Mouse (Mus musculus): ENCODE results near the gene Haus2. TPM values are rescaled to one million over a fixed set of nuclear protein-coding genes. Genes with fewer than 3 reads are reported as not detected.
"Not testable (repeated sequence)": the region's sequence is repeated elsewhere in the genome, so short reads cannot be mapped to it uniquely, and the experiment has no call there.

Haus2 gene
- polyA plus RNA-seq, 1 experiment from 2014 or later, result 36.0 TPM

- peak overlapping the region; percentile 81 for H3K9ac ChIP-seq (ENCODE audit: low read depth, low read length)
- H3K4me2 ChIP-seq (replicated peaks; ENCODE audit: low read depth, low read length), result peak overlapping the region; percentile 67
- H3K4me1 ChIP-seq (replicated peaks; ENCODE audit: control insufficient read depth, insufficient read depth, low read length), result 0 out of 2 replicates have a peak, but pooled peaks cover 2% of the 10 kb centered on the region
- H3K27ac ChIP-seq (ENCODE audit: low read depth, low read length), result peak overlapping the region; percentile 47; the same call in 1 of the 2 replicates
- peak overlapping the region; percentile 65 for H3K4me3 ChIP-seq (ENCODE audit: low read depth, low read length)
- WGBS, result under 1% methylated on average over 22 of the region's 22 CpGs
- DNase-seq (ENCODE audit: low spot score), result no peak
- H3K27me3 ChIP-seq (ENCODE audit: control insufficient read depth, insufficient read depth, low read length), result no peaks in the 10 kb centered on the region
- no peaks in the 10 kb centered on the region for H3K36me3 ChIP-seq (ENCODE audit: control insufficient read depth, insufficient read depth, low read length)
- no peaks in the 10 kb centered on the region for H3K9me3 ChIP-seq (ENCODE audit: control insufficient read depth, low read length)
- ATAC-seq (ENCODE audit: low FRiP score), result peak; percentile 82
These were observed 41.3 kb upstream of the Haus2 start for GRCm38 (mm10) chr2:120567798-120568320.

GRCm38 (mm10) chr2:120571081-120571480 is 38.1 kb upstream of the Haus2 start:
- no peak overlapping the region for H3K9ac ChIP-seq (ENCODE audit: low read depth, low read length)
- no peak overlapping the region for H3K27ac ChIP-seq (ENCODE audit: low read depth, low read length)
- H3K4me1 ChIP-seq (replicated peaks; ENCODE audit: control insufficient read depth, insufficient read depth, low read length), result 0 out of 2 replicates have a peak, but pooled peaks cover 2% of the 10 kb centered on the region
- H3K4me2 ChIP-seq (replicated peaks; ENCODE audit: low read depth, low read length), result no peak overlapping the region
- no peaks in the 10 kb centered on the region for H3K36me3 ChIP-seq (ENCODE audit: control insufficient read depth, insufficient read depth, low read length)
- no peak overlapping the region for H3K4me3 ChIP-seq (ENCODE audit: low read depth, low read length)
- no peaks in the 10 kb centered on the region for H3K9me3 ChIP-seq (ENCODE audit: control insufficient read depth, low read length)
- 90% methylated on average over 3 of the region's 3 CpGs for WGBS
- DNase-seq (ENCODE audit: low spot score) (no peak), ATAC-seq (ENCODE audit: low FRiP score) (no peak)
- no peaks in the 10 kb centered on the region for H3K27me3 ChIP-seq (ENCODE audit: control insufficient read depth, insufficient read depth, low read length)

- 94% methylated on average over 3 of the region's 3 CpGs for WGBS
- H3K4me2 ChIP-seq (replicated peaks; ENCODE audit: low read depth, low read length), result not testable (repeated sequence)
These were observed 37.0 kb upstream of the Haus2 start for GRCm38 (mm10) chr2:120572161-120572560.

GRCm38 (mm10) chr2:120575121-120575520 is 34.1 kb upstream of the Haus2 start:
- Histone ChIP-seq H3K27ac (ENCODE audit: low read depth, low read length) (no peak overlapping the region), H3K4me2 (replicated peaks; ENCODE audit: low read depth, low read length) (no peak overlapping the region), H3K36me3 (ENCODE audit: control insufficient read depth, insufficient read depth, low read length) (no peaks in the 10 kb centered on the region), H3K9me3 (ENCODE audit: control insufficient read depth, low read length) (no peaks in the 10 kb centered on the region), H3K27me3 (ENCODE audit: control insufficient read depth, insufficient read depth, low read length) (no peaks in the 10 kb centered on the region), H3K4me1 (replicated peaks; ENCODE audit: control insufficient read depth, insufficient read depth, low read length) (no peaks in the 10 kb centered on the region), H3K9ac (ENCODE audit: low read depth, low read length) (no peak overlapping the region), H3K4me3 (ENCODE audit: low read depth, low read length) (no peak overlapping the region)
- DNase-seq (ENCODE audit: low spot score), result no peak
- WGBS, result 87% methylated on average over 3 of the region's 3 CpGs
- ATAC-seq (ENCODE audit: low FRiP score), result no peak

More at GRCm38 (mm10) chr2:120572161-120572560, 37.0 kb upstream of the Haus2 start:
- not testable (repeated sequence) for ATAC-seq (ENCODE audit: low FRiP score); H3K4me3 ChIP-seq (ENCODE audit: low read depth, low read length); H3K9ac ChIP-seq (ENCODE audit: low read depth, low read length); H3K36me3 ChIP-seq (ENCODE audit: control insufficient read depth, insufficient read depth, low read length); H3K27me3 ChIP-seq (ENCODE audit: control insufficient read depth, insufficient read depth, low read length); H3K9me3 ChIP-seq (ENCODE audit: control insufficient read depth, low read length); H3K27ac ChIP-seq (ENCODE audit: low read depth, low read length); DNase-seq (ENCODE audit: low spot score); H3K4me1 ChIP-seq (replicated peaks; ENCODE audit: control insufficient read depth, insufficient read depth, low read length)

- Histone ChIP-seq H3K4me3 (ENCODE audit: low read depth, low read length) (no peak overlapping the region), H3K36me3 (ENCODE audit: control insufficient read depth, insufficient read depth, low read length) (no peaks in the 10 kb centered on the region), H3K4me1 (replicated peaks; ENCODE audit: control insufficient read depth, insufficient read depth, low read length) (no peaks in the 10 kb centered on the region), H3K27me3 (ENCODE audit: control insufficient read depth, insufficient read depth, low read length) (no peaks in the 10 kb centered on the region), H3K4me2 (replicated peaks; ENCODE audit: low read depth, low read length) (no peak overlapping the region), H3K9me3 (ENCODE audit: control insufficient read depth, low read length) (no peaks in the 10 kb centered on the region), H3K9ac (ENCODE audit: low read depth, low read length) (no peak overlapping the region), H3K27ac (ENCODE audit: low read depth, low read length) (no peak overlapping the region)
- no peak for DNase-seq (ENCODE audit: low spot score)
- ATAC-seq (ENCODE audit: low FRiP score), result no peak
- WGBS, result 92% methylated on average over 2 of the region's 2 CpGs
These were observed 33.2 kb upstream of the Haus2 start for GRCm38 (mm10) chr2:120575978-120576377.

GRCm38 (mm10) chr2:120577799-120578198 is 31.4 kb upstream of the Haus2 start:
- H3K4me3 ChIP-seq (ENCODE audit: low read depth, low read length), result no peak overlapping the region
- H3K9ac ChIP-seq (ENCODE audit: low read depth, low read length), result no peak overlapping the region
- no peak overlapping the region for H3K4me2 ChIP-seq (replicated peaks; ENCODE audit: low read depth, low read length)
- no peak overlapping the region for H3K27ac ChIP-seq (ENCODE audit: low read depth, low read length)
- 91% methylated on average over 4 of the region's 4 CpGs for WGBS
- no peaks in the 10 kb centered on the region for H3K36me3 ChIP-seq (ENCODE audit: control insufficient read depth, insufficient read depth, low read length)
- H3K9me3 ChIP-seq (ENCODE audit: control insufficient read depth, low read length), result no peaks in the 10 kb centered on the region
- ATAC-seq (ENCODE audit: low FRiP score) (no peak), DNase-seq (ENCODE audit: low spot score) (no peak)
- H3K27me3 ChIP-seq (ENCODE audit: control insufficient read depth, insufficient read depth, low read length), result no peaks in the 10 kb centered on the region
- no peaks in the 10 kb centered on the region for H3K4me1 ChIP-seq (replicated peaks; ENCODE audit: control insufficient read depth, insufficient read depth, low read length)

GRCm38 (mm10) chr2:120578286-120578685 is 30.9 kb upstream of the Haus2 start:
- H3K27me3 ChIP-seq (ENCODE audit: control insufficient read depth, insufficient read depth, low read length), result no peaks in the 10 kb centered on the region
- WGBS, result 94% methylated on average over 5 of the region's 5 CpGs
- H3K4me3 ChIP-seq (ENCODE audit: low read depth, low read length), result no peak overlapping the region
- no peak overlapping the region for H3K4me2 ChIP-seq (replicated peaks; ENCODE audit: low read depth, low read length)
- no peaks in the 10 kb centered on the region for H3K4me1 ChIP-seq (replicated peaks; ENCODE audit: control insufficient read depth, insufficient read depth, low read length)
- no peak for DNase-seq (ENCODE audit: low spot score)
- ATAC-seq (ENCODE audit: low FRiP score), result no peak
- H3K36me3 ChIP-seq (ENCODE audit: control insufficient read depth, insufficient read depth, low read length), result no peaks in the 10 kb centered on the region
- no peak overlapping the region for H3K27ac ChIP-seq (ENCODE audit: low read depth, low read length)
- H3K9me3 ChIP-seq (ENCODE audit: control insufficient read depth, low read length), result no peaks in the 10 kb centered on the region
- H3K9ac ChIP-seq (ENCODE audit: low read depth, low read length), result no peak overlapping the region

GRCm38 (mm10) chr2:120589759-120590158 is 19.4 kb upstream of the Haus2 start:
- no peak overlapping the region for H3K9ac ChIP-seq (ENCODE audit: low read depth, low read length)
- no peak overlapping the region for H3K27ac ChIP-seq (ENCODE audit: low read depth, low read length)
- H3K36me3 ChIP-seq (ENCODE audit: control insufficient read depth, insufficient read depth, low read length), result no peaks in the 10 kb centered on the region
- no peaks in the 10 kb centered on the region for H3K9me3 ChIP-seq (ENCODE audit: control insufficient read depth, low read length)
- no peak for DNase-seq (ENCODE audit: low spot score)
- H3K27me3 ChIP-seq (ENCODE audit: control insufficient read depth, insufficient read depth, low read length), result no peaks in the 10 kb centered on the region
- WGBS, result 87% methylated on average over 5 of the region's 5 CpGs
- no peak overlapping the region for H3K4me3 ChIP-seq (ENCODE audit: low read depth, low read length)
- no peaks in the 10 kb centered on the region for H3K4me1 ChIP-seq (replicated peaks; ENCODE audit: control insufficient read depth, insufficient read depth, low read length)
- no peak for ATAC-seq (ENCODE audit: low FRiP score)
- no peak overlapping the region for H3K4me2 ChIP-seq (replicated peaks; ENCODE audit: low read depth, low read length)

GRCm38 (mm10) chr2:120592227-120592626 is 17.0 kb upstream of the Haus2 start:
- no peaks in the 10 kb centered on the region for H3K36me3 ChIP-seq (ENCODE audit: control insufficient read depth, insufficient read depth, low read length)
- DNase-seq (ENCODE audit: low spot score) (no peak), ATAC-seq (ENCODE audit: low FRiP score) (no peak)
- no peak overlapping the region for H3K27ac ChIP-seq (ENCODE audit: low read depth, low read length)
- H3K4me1 ChIP-seq (replicated peaks; ENCODE audit: control insufficient read depth, insufficient read depth, low read length), result no peaks in the 10 kb centered on the region
- 100% methylated on average over 1 of the region's 1 CpGs for WGBS
- no peaks in the 10 kb centered on the region for H3K27me3 ChIP-seq (ENCODE audit: control insufficient read depth, insufficient read depth, low read length)
- H3K9ac ChIP-seq (ENCODE audit: low read depth, low read length), result no peak overlapping the region
- no peak overlapping the region for H3K4me3 ChIP-seq (ENCODE audit: low read depth, low read length)
- H3K4me2 ChIP-seq (replicated peaks; ENCODE audit: low read depth, low read length), result no peak overlapping the region
- no peaks in the 10 kb centered on the region for H3K9me3 ChIP-seq (ENCODE audit: control insufficient read depth, low read length)
